Mouse (Mus musculus) spleen, postnatal 36 days (tissue): ENCODE results near the gene Wdr62.
"Not testable (repeated sequence)": the region's sequence is repeated elsewhere in the genome, so short reads cannot be mapped to it uniquely, and the experiment has no call there.

Experiments used
- DNase-seq, 2 experiments: peaks; one replicate each; pipeline ENCODE4 v3.0.0; 2022; ENCODE audit warnings: low spot score in 2 of 2, mixed read lengths in 1 of 2

Wdr62 gene

GRCm38 (mm10) chr7:30206364-30206763 is 73.9 kb downstream of the Wdr62 start:
- DNase-seq, result not testable (repeated sequence)

- DNase-seq, result peak; percentile 41 to 62
These were observed 74.8 kb downstream of the Wdr62 start for GRCm38 (mm10) chr7:30205383-30205782.

- no peak for DNase-seq
These were observed 75.8 kb downstream of the Wdr62 start for GRCm38 (mm10) chr7:30204380-30204779.

- DNase-seq, result no peak
These were observed 77.1 kb downstream of the Wdr62 start for GRCm38 (mm10) chr7:30202895-30203690.

GRCm38 (mm10) chr7:30200661-30201060 is 79.6 kb downstream of the Wdr62 start:
- DNase-seq, result not testable (repeated sequence)

GRCm38 (mm10) chr7:30200200-30200599 is 80.0 kb downstream of the Wdr62 start:
- DNase-seq, result no peak

- DNase-seq, result no peak
These were observed 80.6 kb downstream of the Wdr62 start for GRCm38 (mm10) chr7:30199498-30200139.

GRCm38 (mm10) chr7:30198481-30198971 is 81.7 kb downstream of the Wdr62 start, which contains the start of gene Capns1:
TSS of gene Capns1 (minus strand) at chr7:30198811.
- peak; percentile 61 to 64 for DNase-seq

- no peak for DNase-seq
These were observed 82.6 kb downstream of the Wdr62 start for GRCm38 (mm10) chr7:30197592-30198129.

GRCm38 (mm10) chr7:30196171-30196570 is 84.0 kb downstream of the Wdr62 start:
- DNase-seq, result no peak

GRCm38 (mm10) chr7:30195461-30195860 is 84.8 kb downstream of the Wdr62 start:
- no peak for DNase-seq

GRCm38 (mm10) chr7:30194884-30195283 is 85.3 kb downstream of the Wdr62 start:
- DNase-seq, result peak; percentile 96

GRCm38 (mm10) chr7:30194101-30194831 is 86.0 kb downstream of the Wdr62 start:
- DNase-seq, result peak in 1 of 2 experiments; percentile 24

GRCm38 (mm10) chr7:30193581-30194100 is 86.6 kb downstream of the Wdr62 start:
- peak; percentile 85 to 86 for DNase-seq

GRCm38 (mm10) chr7:30193013-30193412 is 87.2 kb downstream of the Wdr62 start:
- no peak for DNase-seq

GRCm38 (mm10) chr7:30192088-30192487 is 88.1 kb downstream of the Wdr62 start:
- no peak for DNase-seq
